Mouse (Mus musculus) midbrain, embryonic 10.5 days (tissue): ENCODE measurements around the gene Stim2. TPM values are rescaled to one million over a fixed set of nuclear protein-coding genes. Genes with fewer than 3 reads are reported as not detected.

Source experiments
- DNase-seq: peaks from one replicate; pipeline ENCODE4 v3.0.0-alpha.2; 2017; ENCODE audit warnings: low spot score
- H3K27ac ChIP-seq: fragments of 300-500 bp; sonication (generic); replicated peaks from 2 replicates; pipeline ENCODE4 v1.5.1; 2016; ENCODE audit warnings: mild to moderate bottlenecking
- H3K27me3 ChIP-seq: fragments of 300-500 bp; sonication (generic); 2 replicates; pipeline ENCODE4 v1.6.1; 2016; ENCODE audit warnings: low read depth, mild to moderate bottlenecking; ENCODE audit not compliant: poor library complexity, severe bottlenecking
- H3K36me3 ChIP-seq: fragments of 300-500 bp; sonication (generic); 2 replicates; pipeline ENCODE4 v1.6.1; 2016; ENCODE audit warnings: mild to moderate bottlenecking, moderate library complexity
- H3K4me1 ChIP-seq: fragments of 300-500 bp; sonication (generic); 2 replicates; pipeline ENCODE4 v1.6.1; 2016
- H3K4me3 ChIP-seq: fragments of 300-500 bp; sonication (generic); 2 replicates; pipeline ENCODE4 v1.5.1; 2016; ENCODE audit warnings: mild to moderate bottlenecking, moderate library complexity
- H3K9me3 ChIP-seq: fragments of 300-500 bp; sonication (generic); replicated peaks from 2 replicates; pipeline ENCODE4 v1.6.1; 2016; ENCODE audit warnings: mild to moderate bottlenecking
- WGBS: fragments of 180-500 bp; shearing (Covaris S2); methylation state at CpG from one replicate; pipeline ENCODE4 v1.1.7; 2016; 5-methylcytosine and 5-hydroxymethylcytosine counted together
- polyA plus RNA-seq: library from polyadenylated mRNA; unstranded; fragments of >200 nt; fragmentation: Nextera tagmentation; extraction: Ambion mirVana; gene quantifications from 2 replicates; pipeline ENCODE4 v1.2.1, GENCODE M21; 2016

The Stim2 gene
- polyA plus RNA-seq, 1 experiment from 2014 or later, result 12.5 TPM

DNA sequence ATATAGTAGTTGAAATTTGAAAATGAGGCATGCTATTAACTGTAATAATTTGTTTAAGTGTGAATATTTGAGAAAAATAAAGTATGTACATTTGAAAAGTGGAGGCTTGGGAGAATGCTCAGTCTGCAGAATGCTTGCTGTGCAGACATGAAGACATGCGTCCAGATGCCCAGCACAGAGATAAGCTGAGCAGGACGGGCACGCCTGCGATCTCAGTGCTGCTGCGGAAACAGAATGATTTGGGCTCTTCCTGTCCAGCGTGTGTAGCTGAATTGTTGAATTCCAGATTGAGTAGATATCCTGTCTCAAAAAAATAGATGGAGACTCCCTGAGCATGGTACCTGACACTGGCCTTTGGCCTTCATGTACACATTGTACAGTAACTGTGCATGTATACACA, 58.0 kb downstream of the Stim2 start:
- DNase-seq, result no peak
- no peaks in the 10 kb centered on the region for H3K27me3 ChIP-seq
- H3K4me3 ChIP-seq, result no peak overlapping the region
- H3K4me1 ChIP-seq, result no peaks in the 10 kb centered on the region
- WGBS, result 93% methylated on average over 6 of the region's 6 CpGs
- peaks cover 14% of the 10 kb centered on the region; the same call in 1 of the 2 replicates for H3K36me3 ChIP-seq
- no peaks in the 10 kb centered on the region for H3K9me3 ChIP-seq
- H3K27ac ChIP-seq, result no peak overlapping the region

- no peaks in the 10 kb centered on the region for H3K9me3 ChIP-seq
- WGBS, result 89% methylated on average over 6 of the region's 6 CpGs
Measured at GRCm38 (mm10) chr5:54059998-54060397, 61.7 kb downstream of the Stim2 start.

GRCm38 (mm10) chr5:54062079-54062478, 63.8 kb downstream of the Stim2 start:
- WGBS, result 90% methylated on average over 7 of the region's 7 CpGs
- H3K4me3 ChIP-seq, result no peak overlapping the region
- DNase-seq, result no peak
- H3K4me1 ChIP-seq, result no peaks in the 10 kb centered on the region
- no peak overlapping the region for H3K27ac ChIP-seq
- peaks cover 8% of the 10 kb centered on the region; the same call in 1 of the 2 replicates for H3K36me3 ChIP-seq
- no peaks in the 10 kb centered on the region for H3K9me3 ChIP-seq
- no peaks in the 10 kb centered on the region for H3K27me3 ChIP-seq

More at GRCm38 (mm10) chr5:54059998-54060397, 61.7 kb downstream of the Stim2 start:
- DNase-seq, result no peak
- H3K27me3 ChIP-seq, result no peaks in the 10 kb centered on the region
- no peak overlapping the region for H3K27ac ChIP-seq
- peaks cover 11% of the 10 kb centered on the region; the same call in 1 of the 2 replicates for H3K36me3 ChIP-seq
- H3K4me1 ChIP-seq, result no peaks in the 10 kb centered on the region
- no peak overlapping the region for H3K4me3 ChIP-seq

- no peak for DNase-seq
- no peak overlapping the region for H3K27ac ChIP-seq
- no peaks in the 10 kb centered on the region for H3K4me1 ChIP-seq
- H3K9me3 ChIP-seq, result no peaks in the 10 kb centered on the region
- no peaks in the 10 kb centered on the region for H3K27me3 ChIP-seq
- WGBS, result 92% methylated on average over 3 of the region's 3 CpGs
- H3K36me3 ChIP-seq, result no peaks in the 10 kb centered on the region
- H3K4me3 ChIP-seq, result no peak overlapping the region
Measured at GRCm38 (mm10) chr5:54067591-54067990, 69.3 kb downstream of the Stim2 start.

GRCm38 (mm10) chr5:54070549-54070948, 72.2 kb downstream of the Stim2 start:
- Histone ChIP-seq H3K4me3 (no peak overlapping the region), H3K9me3 (no peaks in the 10 kb centered on the region), H3K36me3 (no peaks in the 10 kb centered on the region), H3K4me1 (no peaks in the 10 kb centered on the region), H3K27me3 (no peaks in the 10 kb centered on the region), H3K27ac (no peak overlapping the region)
- WGBS, result 94% methylated on average over 2 of the region's 2 CpGs
- DNase-seq, result no peak

GRCm38 (mm10) chr5:54071288-54071687, 73.0 kb downstream of the Stim2 start:
- Histone ChIP-seq H3K4me1 (no peaks in the 10 kb centered on the region), H3K27ac (no peak overlapping the region), H3K36me3 (no peaks in the 10 kb centered on the region), H3K4me3 (no peak overlapping the region), H3K9me3 (no peaks in the 10 kb centered on the region), H3K27me3 (no peaks in the 10 kb centered on the region)
- no peak for DNase-seq
- WGBS, result 94% methylated on average over 5 of the region's 5 CpGs

DNA sequence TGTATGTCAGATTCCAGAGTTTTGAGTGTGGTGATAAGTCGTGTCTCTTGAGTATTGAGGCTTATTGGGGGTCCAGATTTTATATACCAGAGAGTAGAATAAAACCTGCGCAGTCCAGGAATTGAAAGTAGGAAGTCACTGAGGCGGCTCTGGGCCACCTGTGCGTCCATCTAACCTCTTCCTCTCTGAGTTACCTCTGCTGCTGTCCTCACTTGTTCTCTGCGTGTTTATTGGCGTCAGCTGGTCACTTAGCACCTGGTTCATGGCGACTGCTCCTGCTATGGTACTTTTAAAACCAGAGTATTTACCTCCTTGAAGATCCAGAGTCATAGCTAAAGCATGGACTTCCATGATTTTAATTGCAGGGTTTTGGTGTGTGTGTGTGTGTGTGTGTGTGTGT, 73.4 kb downstream of the Stim2 start:
- no peaks in the 10 kb centered on the region for H3K9me3 ChIP-seq
- H3K4me3 ChIP-seq, result no peak overlapping the region
- no peak overlapping the region for H3K27ac ChIP-seq
- H3K4me1 ChIP-seq, result no peaks in the 10 kb centered on the region
- DNase-seq, result no peak
- 86% methylated on average over 7 of the region's 7 CpGs for WGBS
- H3K27me3 ChIP-seq, result no peaks in the 10 kb centered on the region
- no peaks in the 10 kb centered on the region for H3K36me3 ChIP-seq

- Histone ChIP-seq H3K27ac (no peak overlapping the region), H3K36me3 (no peaks in the 10 kb centered on the region), H3K4me3 (no peak overlapping the region), H3K4me1 (no peaks in the 10 kb centered on the region), H3K9me3 (no peaks in the 10 kb centered on the region), H3K27me3 (no peaks in the 10 kb centered on the region)
- DNase-seq, result no peak
- 64% methylated on average over 1 of the region's 1 CpGs for WGBS
Measured at GRCm38 (mm10) chr5:54073291-54073690, 75.0 kb downstream of the Stim2 start.

- WGBS, result 96% methylated on average over 1 of the region's 1 CpGs
- Histone ChIP-seq H3K9me3 (no peaks in the 10 kb centered on the region), H3K4me1 (no peaks in the 10 kb centered on the region), H3K4me3 (no peak overlapping the region), H3K36me3 (no peaks in the 10 kb centered on the region), H3K27ac (no peak overlapping the region), H3K27me3 (no peaks in the 10 kb centered on the region)
- DNase-seq, result no peak
Measured at GRCm38 (mm10) chr5:54079997-54080396, 81.7 kb downstream of the Stim2 start.

DNA sequence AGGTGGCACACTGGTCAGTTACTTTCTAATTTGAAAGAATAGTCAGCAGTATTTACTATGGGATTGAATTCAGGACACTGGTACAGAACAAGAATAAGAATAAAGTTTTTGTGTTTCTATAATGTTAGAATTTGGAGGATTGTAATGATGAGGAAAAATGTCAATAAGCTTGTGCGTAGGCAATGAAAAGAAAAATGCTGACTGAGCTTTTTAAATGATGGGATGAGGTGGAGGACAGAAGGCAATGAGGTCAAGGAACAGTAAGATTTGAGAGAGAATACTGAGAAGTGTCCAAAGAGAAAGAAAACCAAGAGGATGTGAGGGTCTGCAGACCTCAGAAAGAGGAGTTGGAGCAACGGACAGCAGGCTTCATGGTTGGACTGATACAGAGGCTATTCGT, 89.6 kb downstream of the Stim2 start:
- 94% methylated on average over 3 of the region's 3 CpGs for WGBS
- H3K27ac ChIP-seq, result no peak overlapping the region
- no peaks in the 10 kb centered on the region for H3K36me3 ChIP-seq
- DNase-seq, result no peak
- no peaks in the 10 kb centered on the region for H3K9me3 ChIP-seq
- peaks cover 2% of the 10 kb centered on the region for H3K4me1 ChIP-seq
- no peak overlapping the region for H3K4me3 ChIP-seq
- H3K27me3 ChIP-seq, result no peaks in the 10 kb centered on the region

- no peaks in the 10 kb centered on the region for H3K27me3 ChIP-seq
- H3K4me1 ChIP-seq, result peaks cover 20% of the 10 kb centered on the region
- no peaks in the 10 kb centered on the region for H3K9me3 ChIP-seq
- no peak overlapping the region for H3K4me3 ChIP-seq
- no peak for DNase-seq
- 90% methylated on average over 6 of the region's 6 CpGs for WGBS
- no peaks in the 10 kb centered on the region for H3K36me3 ChIP-seq
- no peak overlapping the region for H3K27ac ChIP-seq
Measured at GRCm38 (mm10) chr5:54098219-54098618, 99.9 kb downstream of the Stim2 start.

DNA sequence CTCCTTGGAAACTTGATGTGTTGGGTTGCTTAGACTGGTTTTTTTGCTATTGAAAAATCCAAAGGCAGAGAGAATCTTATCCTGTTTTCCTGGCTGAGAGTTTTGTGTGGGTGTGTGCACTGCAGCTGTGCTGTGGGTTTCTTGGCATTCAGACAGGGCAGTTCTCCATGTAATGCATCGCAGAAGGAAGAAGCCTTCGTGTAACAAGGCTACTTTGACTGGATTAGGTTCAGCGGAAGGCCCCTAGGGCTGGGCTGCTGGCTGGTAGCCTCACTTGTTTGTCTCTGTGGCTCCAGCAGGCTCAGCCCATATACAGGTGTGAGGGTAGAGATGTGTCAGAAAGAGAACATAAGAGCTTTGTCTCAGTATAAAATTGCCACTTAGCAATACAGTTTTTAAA, 102.6 kb downstream of the Stim2 start:
- Histone ChIP-seq H3K27me3 (no peaks in the 10 kb centered on the region), H3K9me3 (no peaks in the 10 kb centered on the region), H3K4me1 (peaks cover 19% of the 10 kb centered on the region), H3K36me3 (peaks cover 4% of the 10 kb centered on the region; the same call in 1 of the 2 replicates), H3K4me3 (no peak overlapping the region), H3K27ac (peak overlapping the region; percentile 13; the same call in 1 of the 2 replicates)
- 63% methylated on average over 3 of the region's 3 CpGs for WGBS
- DNase-seq, result no peak

- no peaks in the 10 kb centered on the region for H3K27me3 ChIP-seq
- H3K27ac ChIP-seq, result no peak overlapping the region
- no peak overlapping the region for H3K4me3 ChIP-seq
- no peaks in the 10 kb centered on the region for H3K9me3 ChIP-seq
- H3K4me1 ChIP-seq, result peaks cover 19% of the 10 kb centered on the region
- H3K36me3 ChIP-seq, result peaks cover 4% of the 10 kb centered on the region; the same call in 1 of the 2 replicates
- 75% methylated on average over 5 of the region's 5 CpGs for WGBS
- DNase-seq, result no peak
Measured at GRCm38 (mm10) chr5:54101318-54101717, 103.0 kb downstream of the Stim2 start.

DNA sequence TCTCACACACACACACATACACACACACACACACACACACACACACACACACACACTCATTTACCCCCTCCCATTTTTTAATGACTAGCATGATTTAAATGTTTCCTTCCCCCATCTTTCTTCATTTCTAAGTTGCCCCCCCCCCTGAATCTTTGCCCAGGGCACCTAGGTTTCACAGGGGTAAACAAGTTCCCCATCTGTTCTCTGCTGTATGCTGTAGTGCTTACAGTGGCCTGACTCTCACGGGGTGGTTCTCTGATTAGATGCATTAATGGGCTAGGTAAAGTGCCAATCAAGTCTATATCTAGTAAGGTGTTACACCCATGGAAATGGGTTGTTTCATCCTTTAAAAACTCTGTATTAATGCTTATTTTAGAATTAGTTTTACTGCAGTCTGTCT, 103.7 kb downstream of the Stim2 start:
- WGBS, result 95% methylated on average over 1 of the region's 1 CpGs
- H3K4me1 ChIP-seq, result peaks cover 19% of the 10 kb centered on the region
- no peak overlapping the region for H3K27ac ChIP-seq
- DNase-seq, result no peak
- H3K36me3 ChIP-seq, result peaks cover 4% of the 10 kb centered on the region; the same call in 1 of the 2 replicates
- H3K4me3 ChIP-seq, result no peak overlapping the region
- no peaks in the 10 kb centered on the region for H3K27me3 ChIP-seq
- H3K9me3 ChIP-seq, result no peaks in the 10 kb centered on the region
